Mouse (Mus musculus) B cell, adult 62 days (primary cell): ENCODE measurements around the gene Taar7e. TPM values are rescaled to one million over a fixed set of nuclear protein-coding genes. Genes with fewer than 3 reads are reported as not detected.

ENCODE experiments used
- total RNA-seq: library from RNA; stranded (reverse); gene quantifications from 4 replicates; pipeline ENCODE4 v1.2.4, GENCODE M21; 2023

Gene Taar7e
- total RNA-seq: not detected in 4 replicates

DNA sequence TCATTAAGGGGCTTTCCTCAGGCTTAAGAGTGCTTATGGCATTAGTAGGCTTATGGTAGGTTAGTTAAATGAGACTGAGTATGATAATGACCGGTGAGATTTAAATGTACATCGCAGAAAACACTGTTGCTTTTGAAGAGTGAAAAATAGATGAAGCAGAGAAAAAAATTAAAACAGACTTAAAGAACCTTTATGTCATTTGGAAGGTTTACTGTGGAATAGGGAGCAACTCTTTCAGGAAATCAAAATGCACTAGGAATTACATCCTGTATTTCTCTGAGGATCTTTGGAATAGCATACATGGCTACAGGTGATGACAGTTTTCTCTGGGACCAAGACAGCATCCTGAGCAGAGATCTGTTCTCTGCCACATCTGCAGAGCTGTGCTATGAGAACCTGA is at the start of gene Taar7e:
Gene Taar7e, plus strand, starts transcription at position 301 of the 400 bp plus-strand sequence.

GRCm38 (mm10) chr10:23993381-23993780 is 44.0 kb upstream of the Taar7e start, which contains the start of gene Taar7a:
Gene Taar7a, minus strand, starts transcription at chr10:23993481.

GRCm38 (mm10) chr10:23999639-24000038 is 37.8 kb upstream of the Taar7e start, which contains the start of gene Taar7b:
Gene Taar7b, plus strand, starts transcription at chr10:23999939.

DNA sequence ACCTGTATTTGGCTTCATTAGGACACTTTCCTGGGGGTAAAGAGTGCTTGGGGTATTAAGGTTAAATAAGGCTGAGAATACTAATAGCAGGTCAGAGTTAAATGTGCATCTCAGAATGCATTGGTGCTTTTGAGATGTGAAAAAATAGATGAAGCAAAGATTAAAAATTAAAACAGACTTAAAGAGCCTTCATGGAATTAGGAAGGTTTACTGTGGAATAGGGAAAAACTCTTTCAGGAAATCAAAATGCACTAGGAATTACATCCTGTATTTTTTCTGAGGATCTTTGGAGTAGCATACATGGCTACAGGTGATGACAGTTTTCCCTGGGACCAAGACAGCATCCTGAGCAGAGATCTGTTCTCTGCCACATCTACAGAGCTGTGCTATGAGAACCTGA is 10.5 kb upstream of the Taar7e start, which contains the start of gene Taar7d:
Gene Taar7d, plus strand, starts transcription at position 301 of the 400 bp plus-strand sequence.

DNA sequence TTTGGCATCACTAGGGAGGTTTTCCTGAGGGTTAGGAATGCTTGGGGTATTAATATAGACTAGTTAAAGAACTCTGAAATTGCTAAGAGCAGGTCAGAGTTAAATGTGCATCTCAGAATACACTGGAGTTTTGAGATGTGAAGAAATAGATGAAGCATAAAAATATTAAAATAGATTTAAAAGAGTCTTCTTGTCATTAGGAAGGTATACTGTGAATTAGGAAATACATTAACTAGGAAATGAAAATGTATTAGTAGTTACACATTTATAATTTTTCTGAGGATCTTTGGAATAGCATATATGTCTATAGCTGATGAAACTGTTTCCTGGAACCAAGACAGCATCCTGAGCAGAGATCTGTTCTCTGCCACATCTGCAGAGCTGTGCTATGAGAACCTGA is 11.8 kb downstream of the Taar7e start, which contains the start of gene Taar7f:
Gene Taar7f, plus strand, starts transcription at position 301 of the 400 bp plus-strand sequence.

GRCm38 (mm10) chr10:24076200-24076599 is 38.8 kb downstream of the Taar7e start, which contains the start of gene Taar8a:
Gene Taar8a, plus strand, starts transcription at chr10:24076500.

Other genes with a start within 250 kb of the Taar7e start
- not detected in 4 replicates for gene Slc18b1, start 240.6 kb upstream of the Taar7e start, total RNA-seq
- not detected in 4 replicates for gene Vnn3, start 186.2 kb upstream of the Taar7e start, total RNA-seq
- 0.38 TPM in 1 of 4 replicates, not detected in the others for gene Vnn1, start 142.9 kb upstream of the Taar7e start, total RNA-seq
- not detected in 4 replicates for gene Taar1, start 117.3 kb upstream of the Taar7e start, total RNA-seq
- not detected in 4 replicates for gene Taar2, start 99.0 kb upstream of the Taar7e start, total RNA-seq
- not detected in 4 replicates for gene Taar3, start 88.1 kb upstream of the Taar7e start, total RNA-seq
- gene Taar4, start 77.1 kb upstream of the Taar7e start, total RNA-seq: not detected in 4 replicates
- gene Taar5, start 66.9 kb upstream of the Taar7e start, total RNA-seq: not detected in 4 replicates
- gene Taar6, start 52.0 kb upstream of the Taar7e start, total RNA-seq: not detected in 4 replicates
- gene Taar7a, start 44.1 kb upstream of the Taar7e start, total RNA-seq: not detected in 4 replicates
- gene Taar7b, start 37.7 kb upstream of the Taar7e start, total RNA-seq: not detected in 4 replicates
- gene Taar7d, start 10.4 kb upstream of the Taar7e start, total RNA-seq: not detected in 4 replicates
- not detected in 4 replicates for gene Taar7f, start 11.9 kb downstream of the Taar7e start, total RNA-seq
- gene Taar8a, start 38.9 kb downstream of the Taar7e start, total RNA-seq: not detected in 4 replicates
- gene Taar8b, start 54.7 kb downstream of the Taar7e start, total RNA-seq: not detected in 4 replicates
- gene Taar8c, start 64.3 kb downstream of the Taar7e start, total RNA-seq: not detected in 4 replicates
- gene Taar9, start 71.9 kb downstream of the Taar7e start, total RNA-seq: not detected in 4 replicates
- 97.1 to 129 TPM (median 102 TPM) in 4 replicates for gene Stx7, start 111.7 kb downstream of the Taar7e start, total RNA-seq
- not detected in 4 replicates for gene Moxd1, start 185.9 kb downstream of the Taar7e start, total RNA-seq